Mouse (Mus musculus) limb, embryonic 15.5 days (tissue): ENCODE results near the gene Mbip. TPM values are rescaled to one million over a fixed set of nuclear protein-coding genes. Genes with fewer than 3 reads are reported as not detected.

Source experiments
- ATAC-seq: fragments of 200-750 bp; cut with Nextera tagmentation; 2 replicates; pipeline ENCODE4 v1.8.0; 2017; ENCODE audit warnings: low read depth, moderate TSS enrichment; ENCODE audit not compliant: insufficient number of reproducible peaks, low FRiP score, low TSS enrichment
- H3K27ac ChIP-seq: fragments of 300-500 bp; sonication (generic); 2 replicates; pipeline ENCODE4 v1.5.1; 2015; ENCODE audit warnings: moderate library complexity, mild to moderate bottlenecking, inconsistent platforms
- H3K27me3 ChIP-seq: fragments of 300-500 bp; sonication (generic); 2 replicates; pipeline ENCODE4 v1.6.1; 2015; ENCODE audit warnings: inconsistent platforms
- H3K36me3 ChIP-seq: fragments of 300-500 bp; sonication (generic); 2 replicates; pipeline ENCODE4 v1.6.1; 2015; ENCODE audit warnings: inconsistent platforms
- H3K4me1 ChIP-seq: fragments of 300-500 bp; sonication (generic); 2 replicates; pipeline ENCODE4 v1.6.1; 2015; ENCODE audit warnings: inconsistent platforms
- H3K4me2 ChIP-seq: fragments of 300-500 bp; sonication (generic); 2 replicates; pipeline ENCODE4 v1.6.1; 2015; ENCODE audit warnings: mild to moderate bottlenecking, inconsistent platforms
- H3K4me3 ChIP-seq: fragments of 300-500 bp; sonication (generic); 2 replicates; pipeline ENCODE4 v1.5.1; 2015; ENCODE audit warnings: mild to moderate bottlenecking, inconsistent platforms
- H3K9ac ChIP-seq: fragments of 300-500 bp; sonication (generic); 2 replicates; pipeline ENCODE4 v1.6.1; 2015; ENCODE audit warnings: inconsistent platforms
- H3K9me3 ChIP-seq: fragments of 300-500 bp; sonication (generic); 2 replicates; pipeline ENCODE4 v1.6.1; 2016; ENCODE audit warnings: inconsistent platforms
- WGBS: fragments of 180-500 bp; shearing (Covaris S2); methylation state at CpG from one replicate; pipeline ENCODE4 v1.1.7; 2015; 5-methylcytosine and 5-hydroxymethylcytosine counted together
- polyA plus RNA-seq: library from polyadenylated mRNA; unstranded; fragments of >200 nt; fragmentation: Nextera tagmentation; extraction: Ambion mirVana; gene quantifications from 2 replicates; pipeline ENCODE4 v1.2.1, GENCODE M21; 2015

Mbip gene
- polyA plus RNA-seq, 1 experiment from 2014 or later: 37.5 TPM

- H3K9me3 ChIP-seq: no peaks in the 10 kb centered on the region
- 50% methylated on average over 6 of the region's 6 CpGs for WGBS
- H3K9ac ChIP-seq: no peak overlapping the region
- H3K36me3 ChIP-seq: no peaks in the 10 kb centered on the region
- H3K27me3 ChIP-seq: no peaks in the 10 kb centered on the region
- H3K4me2 ChIP-seq: no peak overlapping the region
- no peak overlapping the region for H3K27ac ChIP-seq
- peaks cover 7% of the 10 kb centered on the region; the same call in 1 of the 2 replicates for H3K4me1 ChIP-seq
- H3K4me3 ChIP-seq: no peak overlapping the region
- ATAC-seq: no peak
Observed at GRCm38 (mm10) chr12:56305758-56306157, 39.9 kb downstream of the Mbip start.

DNA sequence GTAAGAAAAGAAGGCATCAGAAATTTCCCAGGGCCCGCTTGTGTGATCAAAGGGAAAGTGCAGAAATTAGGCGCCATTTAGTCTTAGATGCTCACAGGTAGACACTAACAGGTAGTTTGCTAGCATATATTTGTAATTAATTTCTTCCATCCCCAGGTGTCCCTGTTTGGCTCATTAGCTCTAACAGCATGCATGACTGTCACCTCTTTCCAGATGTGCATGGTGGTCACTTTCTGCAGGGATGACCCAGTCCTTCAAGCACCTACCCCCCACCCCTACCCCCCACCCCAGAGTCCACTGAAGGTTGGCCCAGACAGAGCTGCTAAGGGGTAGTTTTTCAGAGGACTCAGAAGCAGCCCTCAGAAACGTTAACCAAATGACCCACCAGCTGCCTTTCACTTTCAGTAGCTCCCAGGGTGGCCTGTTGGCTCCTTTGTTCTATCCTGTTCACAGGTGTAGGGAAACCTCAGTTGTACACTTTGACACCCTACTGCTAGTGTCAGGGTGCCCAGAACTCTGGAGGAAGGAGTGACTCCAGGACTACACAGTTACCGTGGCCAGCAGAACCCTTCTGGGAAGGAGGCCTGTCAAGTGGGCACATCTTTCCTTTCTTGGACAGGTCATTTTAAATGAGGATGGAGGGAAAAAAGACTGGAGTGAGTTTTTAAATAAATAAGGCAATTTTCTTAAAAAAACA, 43.2 kb downstream of the Mbip start:
- Histone ChIP-seq H3K27me3 (no peaks in the 10 kb centered on the region), H3K4me3 (peak overlapping the region; percentile 37), H3K9me3 (no peaks in the 10 kb centered on the region), H3K36me3 (no peaks in the 10 kb centered on the region), H3K4me2 (peak overlapping the region; percentile 62), H3K27ac (no peak overlapping the region), H3K4me1 (peaks cover 7% of the 10 kb centered on the region; the same call in 1 of the 2 replicates), H3K9ac (no peak overlapping the region)
- 15% methylated on average over 4 of the region's 4 CpGs for WGBS
- no peak for ATAC-seq

DNA sequence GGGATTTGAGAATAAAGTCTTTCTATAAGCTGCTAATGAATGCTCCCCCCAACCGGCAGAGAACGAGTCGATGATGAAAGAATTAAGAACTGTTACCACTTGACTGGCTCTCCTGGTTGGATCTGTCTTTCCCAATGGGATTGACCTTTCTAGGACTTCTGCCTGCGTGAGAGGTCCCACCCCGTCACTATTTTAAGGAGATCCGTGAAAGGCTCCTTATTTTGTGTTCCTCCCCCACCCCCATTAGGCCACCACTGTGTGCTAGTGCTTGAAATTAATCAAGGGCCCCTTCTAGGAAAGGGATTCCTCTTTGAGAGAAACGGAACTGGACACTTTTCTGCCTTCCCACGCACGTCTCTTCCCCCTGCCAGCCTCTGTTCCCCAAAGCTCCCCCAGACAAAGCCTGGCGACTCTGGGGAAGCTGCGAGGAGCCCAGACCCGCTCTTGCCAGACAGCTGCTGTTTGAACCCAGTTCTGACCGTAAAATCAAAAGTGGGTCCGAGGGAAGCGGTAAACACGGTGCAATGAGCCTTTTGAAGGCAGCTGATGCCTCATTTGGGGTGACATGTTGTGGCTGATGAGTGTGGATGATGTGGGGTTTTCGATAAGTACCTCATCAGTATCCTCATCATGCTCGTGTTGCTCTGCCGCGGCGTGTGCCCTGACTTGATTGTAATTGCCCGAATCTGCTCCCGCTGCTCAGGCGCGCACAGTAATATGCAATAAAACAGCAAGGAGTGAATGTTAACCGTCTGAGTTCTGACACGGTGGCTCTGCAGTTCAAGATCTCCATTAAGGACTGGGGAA, 44.0 kb downstream of the Mbip start:
- no peak overlapping the region for H3K27ac ChIP-seq
- 5% methylated on average over 27 of the region's 27 CpGs for WGBS
- no peak for ATAC-seq

GRCm38 (mm10) chr12:56299610-56300009, 46.1 kb downstream of the Mbip start:
- Histone ChIP-seq H3K4me2 (no peak overlapping the region), H3K9me3 (no peaks in the 10 kb centered on the region), H3K36me3 (no peaks in the 10 kb centered on the region), H3K4me1 (peaks cover 7% of the 10 kb centered on the region; the same call in 1 of the 2 replicates), H3K27ac (no peak overlapping the region), H3K27me3 (peaks cover 3% of the 10 kb centered on the region; the same call in 1 of the 2 replicates), H3K9ac (no peak overlapping the region), H3K4me3 (no peak overlapping the region)
- no peak for ATAC-seq
- 58% methylated on average over 3 of the region's 3 CpGs for WGBS

More for the DNA sequence above, 44.0 kb downstream of the Mbip start:
- Histone ChIP-seq H3K9ac (no peak overlapping the region), H3K36me3 (no peaks in the 10 kb centered on the region), H3K4me3 (peak overlapping the region; percentile 37), H3K9me3 (no peaks in the 10 kb centered on the region), H3K4me2 (peak overlapping the region; percentile 62), H3K4me1 (peaks cover 7% of the 10 kb centered on the region; the same call in 1 of the 2 replicates), H3K27me3 (peaks cover under 1% of the 10 kb centered on the region; the same call in 1 of the 2 replicates)

DNA sequence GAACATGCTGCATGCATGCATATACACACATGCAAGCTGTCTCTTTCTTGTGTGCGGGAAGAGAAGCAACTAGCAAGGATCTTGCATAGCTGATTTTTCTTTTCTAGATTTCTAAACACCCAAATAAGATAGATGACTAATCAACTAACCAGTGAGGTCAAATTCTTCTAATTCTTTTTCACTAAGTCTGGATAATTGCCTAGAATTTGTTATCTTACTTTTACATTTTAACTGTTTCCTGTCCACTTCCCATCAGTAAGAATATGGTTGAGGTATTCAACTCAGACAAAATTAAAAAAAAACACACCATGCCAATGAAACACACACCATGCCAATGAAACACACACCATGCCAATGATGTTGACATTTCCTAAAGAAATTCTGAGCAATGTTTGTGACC, 46.8 kb downstream of the Mbip start:
- H3K9ac ChIP-seq: no peak overlapping the region
- H3K36me3 ChIP-seq: no peaks in the 10 kb centered on the region
- WGBS: 33% methylated on average over 1 of the region's 1 CpGs
- no peak overlapping the region for H3K27ac ChIP-seq
- peaks cover 7% of the 10 kb centered on the region; the same call in 1 of the 2 replicates for H3K4me1 ChIP-seq
- H3K27me3 ChIP-seq: peaks cover 3% of the 10 kb centered on the region; the same call in 1 of the 2 replicates
- no peak overlapping the region for H3K4me2 ChIP-seq
- no peak for ATAC-seq
- H3K4me3 ChIP-seq: no peak overlapping the region
- H3K9me3 ChIP-seq: no peaks in the 10 kb centered on the region

DNA sequence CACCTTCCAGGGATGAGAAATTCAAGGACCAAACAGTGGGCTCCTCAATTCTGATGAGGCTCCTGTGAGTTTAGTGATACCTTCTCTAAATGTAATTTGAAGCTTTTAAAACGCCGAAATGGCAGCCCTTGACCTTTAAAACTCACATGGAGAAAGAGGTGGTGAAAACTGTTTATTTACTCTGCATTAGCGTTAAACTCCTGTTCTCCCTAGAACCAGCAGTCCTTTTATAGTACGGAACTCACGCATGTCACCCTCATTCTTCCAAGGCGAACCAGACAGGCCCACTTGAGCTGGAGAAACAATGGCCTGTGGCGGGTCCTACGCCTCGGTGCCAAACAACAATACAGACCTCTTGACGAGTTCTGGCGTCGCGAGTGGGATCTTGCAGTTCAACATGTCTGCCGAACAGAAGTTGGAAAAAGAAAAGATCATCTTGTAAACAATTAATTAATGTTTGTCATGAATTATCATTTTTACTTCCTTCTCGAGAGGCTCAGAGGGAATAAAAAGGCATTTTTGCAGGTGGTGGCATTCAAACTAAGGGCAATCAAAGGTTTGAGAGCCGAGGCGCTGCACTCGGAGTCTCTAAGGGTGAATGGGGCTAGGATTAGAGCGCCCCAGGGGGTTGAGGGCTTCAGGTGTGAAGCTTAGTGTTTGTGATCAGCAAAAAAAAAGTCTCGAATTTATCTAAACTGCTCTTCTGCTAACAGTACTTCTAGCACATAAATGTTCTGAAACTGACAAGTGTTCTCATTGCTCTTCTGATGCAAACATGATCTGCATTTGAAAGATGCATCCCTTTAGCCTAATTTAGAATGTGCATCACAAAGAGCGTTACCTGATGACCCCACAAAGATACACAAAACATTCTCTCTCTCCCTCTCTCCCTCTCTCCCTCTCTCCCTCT, 47.5 kb downstream of the Mbip start:
- Histone ChIP-seq H3K36me3 (no peaks in the 10 kb centered on the region), H3K9ac (no peak overlapping the region), H3K9me3 (no peaks in the 10 kb centered on the region), H3K4me3 (no peak overlapping the region), H3K27me3 (peaks cover 3% of the 10 kb centered on the region; the same call in 1 of the 2 replicates), H3K4me1 (peaks cover 7% of the 10 kb centered on the region; the same call in 1 of the 2 replicates), H3K27ac (no peak overlapping the region), H3K4me2 (no peak overlapping the region)
- ATAC-seq: no peak
- WGBS: 27% methylated on average over 21 of the region's 21 CpGs

DNA sequence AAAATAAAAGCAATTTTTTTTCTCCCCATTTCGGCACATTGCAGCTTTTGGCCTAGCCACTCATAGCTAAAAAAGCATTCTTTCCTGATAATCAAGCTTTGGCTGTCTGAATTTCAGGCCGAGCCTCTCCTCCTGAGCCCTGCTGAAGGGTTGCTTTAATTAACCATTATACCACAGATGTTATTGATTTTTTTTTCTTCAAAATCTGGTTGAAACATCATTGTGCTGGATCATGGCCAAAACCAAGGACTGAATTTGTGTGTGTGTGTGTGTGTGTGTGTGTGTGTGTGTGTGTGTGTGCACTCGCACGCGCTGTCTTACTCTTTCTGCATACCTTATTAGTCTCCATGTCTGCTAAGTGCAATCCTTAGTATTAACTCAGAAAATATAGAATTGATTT, 48.6 kb downstream of the Mbip start:
- Histone ChIP-seq H3K4me1 (peaks cover 5% of the 10 kb centered on the region; the same call in 1 of the 2 replicates), H3K27ac (no peak overlapping the region), H3K4me3 (no peak overlapping the region), H3K9ac (no peak overlapping the region), H3K36me3 (no peaks in the 10 kb centered on the region), H3K27me3 (peaks cover 3% of the 10 kb centered on the region; the same call in 1 of the 2 replicates), H3K4me2 (no peak overlapping the region), H3K9me3 (no peaks in the 10 kb centered on the region)
- WGBS: 44% methylated on average over 5 of the region's 5 CpGs
- ATAC-seq: no peak

DNA sequence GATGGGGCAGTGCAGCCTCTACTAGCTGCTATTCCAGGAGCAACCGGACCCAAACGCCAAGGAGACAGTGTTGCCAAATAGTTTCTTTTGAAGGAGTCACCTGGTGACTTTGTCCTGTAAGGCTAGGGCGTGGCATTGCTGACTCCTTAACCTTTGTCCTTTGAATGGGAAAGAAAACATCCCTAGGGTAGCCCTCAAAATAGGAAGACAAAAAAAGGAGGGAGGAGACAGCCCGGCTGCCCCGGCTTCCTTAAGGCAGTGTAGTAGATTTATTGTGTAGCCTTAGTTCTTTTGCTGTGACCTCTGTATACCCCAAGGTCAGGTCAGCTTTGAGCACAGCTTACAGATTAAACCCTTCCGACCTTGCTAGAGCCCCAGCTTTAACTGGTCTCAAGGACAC, 49.2 kb downstream of the Mbip start:
- Histone ChIP-seq H3K4me3 (no peak overlapping the region), H3K27ac (no peak overlapping the region), H3K9me3 (no peaks in the 10 kb centered on the region), H3K27me3 (peaks cover 3% of the 10 kb centered on the region; the same call in 1 of the 2 replicates), H3K9ac (no peak overlapping the region), H3K4me2 (no peak overlapping the region), H3K36me3 (no peaks in the 10 kb centered on the region), H3K4me1 (peaks cover under 1% of the 10 kb centered on the region; the same call in 1 of the 2 replicates)
- 42% methylated on average over 6 of the region's 6 CpGs for WGBS
- no peak for ATAC-seq

DNA sequence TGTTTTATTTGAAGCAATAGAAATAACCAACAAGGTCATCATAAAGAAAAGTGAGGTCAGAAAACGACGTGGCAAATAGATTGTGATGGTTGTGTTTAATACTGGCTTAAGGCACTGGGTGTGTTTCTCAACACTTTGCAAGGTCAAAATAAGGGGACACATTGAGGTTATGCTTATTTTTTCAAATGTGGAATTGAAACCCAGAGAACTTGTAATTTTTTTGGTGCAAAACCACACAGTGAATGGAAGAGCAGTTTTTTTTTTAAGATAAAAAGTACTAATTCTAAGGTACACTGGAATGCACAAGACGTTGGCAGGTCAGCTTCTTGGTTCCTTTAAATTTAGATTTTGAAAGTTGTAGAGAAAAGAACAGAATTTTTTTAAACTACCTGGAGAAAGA, 50.5 kb downstream of the Mbip start:
- H3K36me3 ChIP-seq: no peaks in the 10 kb centered on the region
- 55% methylated on average over 3 of the region's 3 CpGs for WGBS
- no peak overlapping the region for H3K9ac ChIP-seq
- H3K4me2 ChIP-seq: no peak overlapping the region
- no peak overlapping the region for H3K4me3 ChIP-seq
- ATAC-seq: no peak
- H3K27ac ChIP-seq: no peak overlapping the region
- H3K9me3 ChIP-seq: no peaks in the 10 kb centered on the region
- peaks cover 3% of the 10 kb centered on the region; the same call in 1 of the 2 replicates for H3K27me3 ChIP-seq
- H3K4me1 ChIP-seq: no peaks in the 10 kb centered on the region

DNA sequence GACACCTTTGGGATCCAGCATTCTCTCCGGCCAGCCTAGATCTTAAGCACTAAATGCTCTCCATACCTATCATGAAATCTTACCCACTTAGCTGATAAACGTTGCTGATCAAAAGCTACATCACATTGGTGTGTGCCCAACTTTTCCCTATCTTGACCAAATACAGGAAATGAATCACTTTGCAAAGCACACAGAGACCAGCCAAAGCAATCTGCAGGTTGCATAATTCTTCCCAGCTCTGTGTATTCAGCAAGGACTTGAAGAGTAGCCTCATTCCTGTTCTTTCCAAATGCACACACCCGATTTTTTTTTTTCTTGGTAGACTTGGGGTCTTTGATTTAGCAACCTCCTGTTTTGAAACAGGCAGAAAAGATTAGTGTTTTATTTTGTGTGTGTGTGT, 57.1 kb downstream of the Mbip start:
- Histone ChIP-seq H3K36me3 (no peaks in the 10 kb centered on the region), H3K27me3 (no peaks in the 10 kb centered on the region), H3K9me3 (no peaks in the 10 kb centered on the region), H3K4me1 (no peaks in the 10 kb centered on the region), H3K9ac (no peak overlapping the region), H3K27ac (no peak overlapping the region), H3K4me2 (no peak overlapping the region), H3K4me3 (no peak overlapping the region)
- ATAC-seq: no peak
- WGBS: 65% methylated on average over 3 of the region's 3 CpGs

DNA sequence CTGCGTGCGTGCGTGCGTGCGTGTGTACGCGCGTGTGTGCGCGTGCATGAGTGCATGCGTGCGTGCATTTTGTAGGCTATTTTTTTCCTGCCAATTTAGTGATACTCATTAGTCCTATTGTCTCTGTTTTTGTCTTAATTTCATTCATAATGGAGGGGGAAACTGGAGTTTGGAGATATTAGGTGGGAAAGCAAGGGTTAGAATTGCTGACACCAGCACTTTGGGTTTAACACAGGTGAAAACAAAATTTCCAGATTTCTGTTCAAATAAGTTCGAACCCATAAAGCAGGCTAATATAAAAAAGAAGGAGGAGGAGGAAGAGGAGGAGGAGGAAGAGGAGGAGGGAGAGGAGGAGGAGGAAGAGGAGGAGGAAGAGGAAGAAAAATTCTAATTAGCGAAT, 58.9 kb downstream of the Mbip start:
- H3K9ac ChIP-seq: no peak overlapping the region
- ATAC-seq: no peak
- no peaks in the 10 kb centered on the region for H3K36me3 ChIP-seq
- 93% methylated on average over 14 of the region's 14 CpGs for WGBS
- H3K4me2 ChIP-seq: no peak overlapping the region
- no peak overlapping the region for H3K27ac ChIP-seq
- H3K27me3 ChIP-seq: no peaks in the 10 kb centered on the region
- no peaks in the 10 kb centered on the region for H3K9me3 ChIP-seq
- no peaks in the 10 kb centered on the region for H3K4me1 ChIP-seq
- H3K4me3 ChIP-seq: no peak overlapping the region
